Mouse (Mus musculus) left cerebral cortex, adult 9 months (tissue): ENCODE data around the gene Rap1gap2.

Source experiments
- DNase-seq, 2 experiments: peaks; one replicate each; pipeline ENCODE4 v3.0.0; 2022; ENCODE audit warnings: low spot score in 2 of 2

Rap1gap2 gene

DNA sequence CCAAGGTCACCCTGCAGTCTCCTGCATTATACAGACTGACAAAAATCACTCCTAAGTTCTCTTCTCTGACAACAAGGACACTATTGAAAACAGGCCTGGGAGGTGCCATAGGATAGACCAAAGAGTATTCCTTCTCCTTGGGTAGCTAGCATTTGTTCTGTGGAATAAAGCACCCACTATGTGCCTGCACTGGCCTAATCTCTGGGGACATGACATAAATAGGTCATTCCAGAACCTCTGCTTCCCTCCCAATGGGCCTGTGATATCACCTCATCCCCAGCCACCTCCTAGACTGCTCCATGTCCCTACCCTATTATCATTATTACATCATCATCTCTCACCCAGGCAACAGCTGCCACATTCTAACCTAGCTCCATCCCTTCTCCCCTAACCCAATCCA is 108.7 kb downstream of the Rap1gap2 start:
- no peak for DNase-seq

DNA sequence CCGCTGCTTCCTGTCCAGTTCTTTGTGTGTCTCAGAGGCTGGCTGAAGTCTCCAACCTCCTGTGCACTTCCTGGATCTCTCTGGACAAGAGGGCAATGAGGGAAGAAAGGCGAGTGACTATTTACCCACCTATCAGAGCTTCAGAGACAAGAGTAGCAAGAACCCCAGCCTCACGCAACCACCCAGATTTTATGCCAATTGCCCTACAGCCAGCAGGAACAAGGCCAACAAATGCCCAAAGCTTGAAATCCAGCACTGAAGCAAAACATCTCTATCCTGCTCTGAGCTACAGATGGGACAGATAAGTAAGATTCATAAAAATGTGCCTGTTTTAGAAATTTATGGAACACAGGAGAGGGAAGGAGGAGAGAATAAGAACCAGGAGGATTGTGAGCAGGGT is 109.7 kb downstream of the Rap1gap2 start:
- DNase-seq, result no peak

DNA sequence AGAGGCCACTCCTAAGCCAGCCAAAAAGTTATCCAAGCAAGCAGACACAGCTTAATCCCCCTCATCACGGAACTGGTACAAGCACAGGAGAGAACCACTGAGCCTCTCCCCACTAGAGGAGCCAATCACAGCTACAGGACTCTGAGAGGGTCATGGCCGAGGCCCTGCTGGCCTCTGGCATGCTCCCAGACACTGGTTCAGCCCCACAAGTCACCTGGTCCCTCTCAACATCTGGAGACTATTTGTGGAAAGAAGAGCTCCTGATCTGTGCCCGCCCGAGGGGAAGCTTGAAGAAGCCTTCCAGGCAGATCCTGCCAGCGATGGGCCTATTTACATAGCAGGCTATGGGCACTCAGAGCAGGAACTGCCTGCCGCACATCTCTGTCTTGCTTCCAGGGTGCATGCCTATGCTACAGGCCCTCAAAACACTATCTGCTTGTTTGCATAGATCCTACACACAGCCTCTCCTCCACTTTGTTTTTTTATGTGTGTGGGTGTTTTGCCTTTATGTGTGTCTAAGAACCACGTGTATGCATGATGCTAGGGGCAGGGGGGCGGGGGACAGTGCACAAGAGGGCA is 111.1 kb downstream of the Rap1gap2 start:
- no peak for DNase-seq

GRCm38 (mm10) chr11:74499058-74499457 is 111.7 kb downstream of the Rap1gap2 start:
- no peak for DNase-seq

- DNase-seq, result no peak
Observed at GRCm38 (mm10) chr11:74496581-74496980, 114.1 kb downstream of the Rap1gap2 start.

DNA sequence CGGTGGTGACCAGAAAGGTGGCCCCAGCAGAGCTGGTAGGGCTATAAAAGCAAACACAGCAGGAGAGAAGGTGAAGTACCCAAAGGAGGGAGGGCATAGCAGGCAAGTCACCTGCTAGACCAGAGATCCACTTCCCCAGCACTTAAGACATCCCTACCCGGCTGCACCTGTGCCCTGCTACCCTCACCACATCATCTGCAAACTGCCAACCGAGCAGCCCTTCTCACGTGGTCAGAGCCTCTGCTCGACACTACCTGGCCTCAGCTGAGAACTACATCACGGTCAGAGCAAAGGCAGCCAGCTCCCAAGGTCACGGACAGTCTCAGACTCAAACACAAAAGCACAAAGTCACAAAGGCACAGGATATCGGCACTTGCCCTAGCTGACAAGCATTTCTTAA is 116.8 kb downstream of the Rap1gap2 start:
- no peak for DNase-seq

DNA sequence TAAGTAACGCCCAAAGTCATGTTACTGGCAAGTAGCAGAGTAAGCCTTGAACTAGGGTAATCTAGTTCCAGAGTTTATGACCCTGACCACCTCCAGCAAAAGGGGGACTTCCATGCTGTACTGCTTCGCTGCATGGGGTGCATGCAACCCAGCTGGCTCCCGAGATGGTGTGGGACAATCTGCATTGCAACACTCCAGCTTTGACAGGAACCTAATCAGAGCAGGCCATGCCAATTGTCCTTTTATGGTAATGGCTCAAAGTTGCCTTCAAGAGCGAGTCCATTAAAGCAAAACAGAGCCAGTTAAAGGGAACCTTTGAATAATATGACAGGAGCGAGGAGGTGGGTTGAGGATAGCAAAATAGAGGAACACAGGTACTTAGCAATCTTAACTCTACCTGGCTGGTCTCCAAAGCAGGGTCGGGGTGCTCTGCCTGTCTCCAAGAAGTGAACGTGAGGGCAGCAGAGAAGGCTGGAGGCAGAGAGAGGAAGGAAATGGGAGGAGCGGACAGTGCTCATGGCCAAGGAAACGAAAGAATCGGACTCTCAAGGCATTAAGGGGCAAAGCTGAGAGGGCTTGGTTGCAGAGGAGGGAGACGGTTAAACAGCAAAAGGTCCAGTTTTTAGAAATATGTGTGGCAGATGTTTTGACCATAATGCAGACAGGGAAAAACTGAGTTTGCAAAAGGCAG is 117.4 kb downstream of the Rap1gap2 start:
- DNase-seq, result no peak

DNA sequence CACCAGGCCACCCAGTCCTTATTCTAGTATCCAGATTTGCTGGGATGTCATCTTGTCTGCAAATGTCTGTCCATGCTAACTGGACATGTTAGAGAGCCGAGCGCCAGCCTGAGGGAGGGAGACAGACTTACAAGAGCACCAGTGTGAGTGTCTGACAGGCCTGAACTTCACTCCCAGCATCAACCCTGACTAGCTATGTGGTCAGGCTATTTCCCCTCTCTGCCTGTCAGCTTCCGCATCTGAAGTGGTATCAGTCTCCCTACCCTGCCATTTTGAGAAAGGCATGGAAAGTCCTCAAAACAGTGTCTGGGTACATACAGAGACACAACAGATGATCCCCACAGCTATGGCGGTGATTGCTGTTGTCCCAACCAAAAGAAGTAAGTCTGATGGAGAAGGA is 119.6 kb downstream of the Rap1gap2 start:
- DNase-seq, result no peak

DNA sequence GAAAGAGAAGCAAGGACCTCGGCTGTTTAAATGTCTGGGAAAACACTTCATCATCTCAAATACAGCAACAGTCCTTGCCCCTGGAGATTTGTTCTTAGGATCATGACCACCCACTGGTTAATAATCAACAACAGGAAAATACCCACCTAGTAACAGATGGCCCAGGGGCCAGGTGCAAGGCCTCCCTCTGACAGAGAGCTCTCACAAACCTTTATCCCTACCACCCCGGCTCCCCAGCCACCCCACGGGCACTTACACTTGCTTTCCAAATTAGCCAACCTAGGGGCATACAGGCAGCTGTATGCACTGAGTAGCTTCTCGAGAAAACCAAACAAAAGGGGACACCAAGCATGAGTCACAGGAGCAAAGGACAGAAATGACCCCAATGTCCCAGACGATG is 121.5 kb downstream of the Rap1gap2 start:
- no peak for DNase-seq

GRCm38 (mm10) chr11:74487952-74488351 is 122.8 kb downstream of the Rap1gap2 start:
- DNase-seq, result no peak

DNA sequence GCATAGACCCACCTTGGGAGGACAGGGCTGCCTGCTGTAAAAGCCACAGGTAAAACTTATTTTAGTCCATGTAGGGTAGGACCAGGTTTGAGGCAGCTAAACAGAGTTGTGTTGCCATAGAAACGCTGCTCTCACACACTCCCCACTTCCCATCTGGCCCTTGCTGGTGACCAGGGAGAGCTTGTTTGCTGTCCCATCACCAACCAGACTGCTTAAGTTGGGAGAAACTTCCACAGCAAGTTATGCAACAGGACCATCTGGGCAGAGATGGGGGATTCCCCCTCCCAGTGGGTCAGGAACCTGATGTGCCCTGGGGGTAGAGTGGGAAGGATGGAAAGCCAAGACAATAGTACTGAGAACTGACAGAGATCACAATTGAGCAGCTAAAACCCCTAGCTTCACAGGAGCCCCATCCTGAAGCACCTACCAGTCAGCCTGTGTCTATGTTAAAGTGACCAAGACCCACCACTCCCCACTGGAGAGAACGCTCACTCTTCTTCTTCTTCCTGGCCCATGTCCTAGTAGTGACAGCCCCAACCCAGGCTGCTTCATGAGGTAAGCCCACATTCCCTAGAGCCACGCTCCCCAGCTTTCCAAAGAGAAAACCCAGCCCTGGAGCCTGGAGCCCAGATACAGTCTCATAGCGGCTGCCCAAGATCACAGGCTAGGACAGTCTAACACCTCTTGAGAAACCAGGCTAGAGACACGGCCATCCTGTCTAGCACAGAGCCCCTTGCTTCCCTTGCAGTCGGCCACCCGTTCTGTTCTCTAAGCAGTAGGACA is 125.1 kb downstream of the Rap1gap2 start:
- peak; percentile 42 to 69 for DNase-seq

DNA sequence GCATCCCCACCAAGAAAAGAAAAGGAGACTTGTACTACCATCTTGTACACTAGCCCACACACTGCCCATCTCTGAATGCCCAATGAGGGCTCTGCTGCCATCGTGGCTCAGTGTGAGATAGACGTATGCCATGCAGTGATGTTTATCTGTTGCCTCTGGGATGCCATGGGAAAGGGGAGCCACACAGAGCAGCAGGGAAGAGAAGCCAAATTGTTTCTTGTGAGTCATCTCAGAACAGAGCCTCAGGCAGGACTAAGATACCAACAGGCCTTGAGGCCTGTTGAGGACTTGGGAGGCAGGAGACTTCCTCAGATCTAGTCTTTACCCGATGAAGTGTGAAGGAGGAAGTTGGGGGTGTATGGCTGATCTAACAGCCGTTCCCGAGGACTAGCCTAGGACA is 126.8 kb downstream of the Rap1gap2 start:
- DNase-seq, result no peak

DNA sequence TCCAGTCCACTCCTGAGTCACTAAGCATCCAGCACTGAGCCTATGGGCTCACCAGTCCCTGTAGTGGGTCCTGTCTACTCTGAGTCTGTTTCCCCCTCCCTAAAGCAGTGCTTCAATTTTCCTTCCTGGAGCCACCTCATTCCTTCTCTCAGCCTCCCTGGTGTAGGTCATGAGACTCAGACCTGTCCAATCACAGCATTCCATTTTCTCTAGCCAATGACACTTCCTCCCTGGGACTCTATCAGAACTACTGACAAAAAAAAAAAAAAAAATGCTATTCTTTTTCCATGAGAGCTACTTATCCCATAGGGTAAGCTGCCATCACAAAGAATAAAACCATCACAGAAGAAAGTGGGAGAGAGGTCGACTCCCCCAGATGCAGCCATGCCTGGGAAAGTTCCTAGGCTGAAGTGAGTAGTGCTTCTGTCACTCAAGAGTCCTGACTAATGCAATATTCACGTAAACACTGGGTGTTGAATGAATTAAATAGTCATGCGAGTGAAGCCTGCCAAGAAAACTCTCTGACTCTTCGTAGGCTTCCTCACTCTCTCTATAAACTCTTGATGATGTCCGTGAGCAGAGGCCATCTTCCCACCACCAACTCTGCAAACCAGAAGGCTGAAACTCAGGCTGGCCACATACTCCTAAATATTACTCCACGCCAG is 127.4 kb downstream of the Rap1gap2 start:
- no peak for DNase-seq

DNA sequence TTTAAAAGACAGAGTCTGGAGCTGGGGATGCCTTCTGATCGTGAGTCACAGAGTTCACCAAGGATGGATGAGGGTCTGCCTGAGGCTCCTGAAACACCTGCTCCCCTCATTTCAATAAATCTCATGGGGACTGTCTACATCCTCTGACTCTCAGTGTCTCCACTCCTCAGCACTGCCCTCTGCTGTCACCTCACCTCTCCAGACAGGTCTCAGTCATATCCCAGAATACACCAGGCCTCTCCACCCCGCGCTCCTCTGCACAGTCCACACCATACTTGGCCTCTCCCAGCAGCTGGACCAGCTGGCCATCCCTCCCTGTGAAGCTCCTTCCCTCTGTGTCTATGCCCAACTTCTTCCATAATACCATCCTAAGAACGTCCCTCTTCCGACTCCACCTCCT is 128.9 kb downstream of the Rap1gap2 start:
- DNase-seq, result no peak

DNA sequence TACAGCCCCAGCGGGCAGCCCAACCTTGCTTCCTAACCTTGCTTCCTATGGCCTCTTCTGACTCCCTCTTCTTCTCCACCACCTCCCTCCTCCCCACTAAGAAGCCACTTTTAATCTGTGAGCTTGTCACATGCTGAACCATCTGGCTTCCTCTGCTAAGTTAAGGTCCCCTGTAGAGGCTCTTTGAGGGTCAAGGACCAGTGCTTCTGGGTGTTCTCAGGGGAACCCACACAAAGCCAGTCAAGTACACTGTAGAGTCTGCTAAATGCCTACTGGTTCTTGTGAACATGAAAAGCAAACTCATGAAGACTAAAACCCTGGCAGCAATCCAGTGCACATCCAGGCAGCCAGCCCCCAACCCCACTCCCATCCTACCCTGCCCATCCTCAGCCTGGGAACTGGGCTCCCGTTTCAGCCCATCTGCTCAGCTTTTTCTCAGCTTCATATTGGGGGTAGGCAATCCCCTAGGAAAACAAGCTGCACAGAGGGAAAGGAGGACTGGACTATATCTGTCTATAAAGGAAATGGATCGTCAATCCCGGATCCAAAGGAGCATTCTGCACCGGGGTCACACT is 130.9 kb downstream of the Rap1gap2 start:
- no peak for DNase-seq

DNA sequence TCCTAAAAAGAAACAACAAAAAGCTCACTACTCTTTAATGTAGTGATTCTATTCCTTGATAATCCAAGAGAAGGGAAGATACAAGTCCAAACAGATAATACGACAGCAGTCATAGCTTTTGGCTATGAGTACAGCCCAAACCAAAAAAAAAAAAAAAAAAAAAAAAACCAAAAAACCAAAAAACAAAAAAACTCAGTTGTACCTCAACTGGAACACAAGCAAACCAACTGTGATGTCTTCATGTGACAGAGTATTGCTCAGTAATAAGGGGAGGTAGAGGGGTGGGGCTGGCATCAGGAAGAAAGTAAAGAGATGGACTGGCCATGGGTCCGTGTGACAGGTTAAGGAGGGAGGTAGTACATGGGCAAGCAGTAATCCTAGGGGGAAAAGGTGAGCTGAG is 131.8 kb downstream of the Rap1gap2 start:
- DNase-seq, result no peak

DNA sequence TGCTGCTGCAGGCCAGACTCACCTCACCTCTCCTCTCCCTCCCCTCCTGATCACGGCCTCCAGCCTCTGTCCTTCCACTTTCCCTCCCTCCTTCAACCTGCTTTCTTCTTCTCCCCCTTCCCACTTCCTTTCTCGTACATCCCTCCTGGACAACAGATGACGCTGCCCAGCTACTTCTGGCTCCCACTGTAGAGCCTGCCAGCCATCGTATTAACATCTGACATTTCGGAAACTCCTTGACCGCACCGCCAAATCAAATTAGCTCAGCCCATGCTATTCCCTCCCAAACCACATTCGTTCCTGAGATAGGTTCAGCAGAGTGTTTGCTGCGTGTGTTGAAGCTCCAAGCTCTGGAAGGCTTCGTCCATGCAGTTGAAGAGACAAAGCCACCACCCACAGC is 138.0 kb downstream of the Rap1gap2 start:
- DNase-seq, result no peak

DNA sequence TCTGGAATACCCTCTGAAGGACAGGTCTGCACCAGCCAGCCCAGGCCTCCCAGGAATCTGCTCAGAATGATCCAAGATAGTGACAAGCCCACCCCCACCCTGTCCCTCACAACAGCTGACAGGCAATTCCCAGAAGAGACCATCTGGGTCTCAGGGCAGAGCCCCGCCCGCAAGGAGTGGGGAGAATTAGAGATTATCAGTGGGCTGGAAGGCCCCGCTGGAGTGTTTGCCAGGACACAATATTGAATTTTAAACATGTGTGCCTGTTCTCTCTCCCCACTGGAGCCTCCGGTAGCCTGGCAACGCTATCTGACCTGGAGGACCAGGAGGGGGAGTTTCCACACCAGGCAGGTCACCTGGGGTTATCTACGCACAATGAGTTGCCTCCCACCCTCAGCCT is 142.5 kb downstream of the Rap1gap2 start:
- no peak for DNase-seq

- DNase-seq, result no peak
Observed at GRCm38 (mm10) chr11:74465712-74466111, 145.0 kb downstream of the Rap1gap2 start.

DNA sequence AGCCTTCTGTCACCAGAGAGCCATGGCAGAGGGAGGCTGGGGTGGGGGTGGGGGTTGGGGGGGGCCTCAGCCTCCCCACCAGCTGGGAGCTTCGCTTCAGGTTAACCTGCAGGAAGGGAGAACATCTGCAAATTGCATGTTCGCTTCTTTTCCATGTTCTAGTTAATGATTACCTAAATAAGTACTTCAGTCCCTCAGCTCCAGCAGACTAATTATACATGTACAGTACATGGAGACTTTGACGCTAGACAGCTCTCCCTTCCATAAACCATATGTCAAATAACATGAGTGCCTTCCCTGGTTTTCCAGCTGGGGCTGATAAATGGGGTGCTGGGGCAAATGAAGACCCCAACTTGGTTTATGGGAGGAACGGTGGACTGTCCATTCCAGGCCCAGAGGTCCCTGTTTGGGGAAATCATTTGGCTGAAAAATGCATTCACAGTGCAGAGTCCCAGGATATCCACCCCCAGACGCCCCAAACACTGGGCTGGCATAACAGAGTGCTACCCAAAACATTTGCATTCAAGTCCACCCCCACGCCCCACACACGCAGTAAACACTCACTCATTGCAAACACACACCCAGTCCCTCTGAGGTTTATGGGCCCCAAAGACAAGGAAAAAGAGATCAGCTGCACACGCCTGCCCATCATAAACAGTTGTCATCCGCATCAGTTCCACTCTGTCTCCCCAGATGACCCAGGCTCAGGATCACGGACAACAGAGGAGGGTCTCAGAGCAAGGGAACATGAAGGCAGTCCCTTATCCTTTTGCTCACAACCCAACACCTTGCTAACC is 146.3 kb downstream of the Rap1gap2 start:
- no peak for DNase-seq

DNA sequence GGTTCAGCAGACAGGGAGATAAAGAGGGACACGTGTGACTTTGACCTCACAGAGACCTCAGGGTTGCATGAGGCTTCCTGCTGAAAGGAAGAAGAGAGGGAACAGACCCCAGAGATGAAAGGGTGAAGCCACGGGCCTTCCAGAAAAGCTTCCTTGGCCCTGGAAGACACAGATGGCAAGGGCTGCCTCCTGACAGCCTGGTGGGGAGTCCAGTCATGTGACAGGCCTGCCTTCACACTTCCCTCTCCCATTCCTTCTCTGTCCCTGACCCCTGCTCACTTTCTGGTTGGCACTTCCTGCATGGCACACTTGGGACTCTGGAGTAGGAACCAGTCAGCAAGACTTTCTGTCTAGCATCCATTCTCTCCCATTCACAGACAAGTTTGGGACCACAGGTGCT is 148.1 kb downstream of the Rap1gap2 start:
- DNase-seq, result no peak
